Mouse (Mus musculus) bone marrow, adult 2 months (tissue): Measurements from ENCODE around the gene Cyp2j5.

ENCODE experiments used
- CTCF ChIP-seq: fragments of 200-500 bp; IDR thresholded peaks from 2 replicates; pipeline ENCODE4 v1.5.1; 2011; ENCODE audit warnings: low read length, control low read depth; ENCODE audit not compliant: control insufficient read depth, insufficient read depth
- POLR2A ChIP-seq: fragments of 200-500 bp; IDR thresholded peaks from 2 replicates; pipeline ENCODE4 v1.6.1; 2011; ENCODE audit warnings: low read depth, mild to moderate bottlenecking, control low read depth, low read length, borderline replicate concordance; ENCODE audit not compliant: control insufficient read depth

- no peak for TF ChIP-seq CTCF
- no peak for TF ChIP-seq POLR2A
Observed at GRCm38 (mm10) chr4:96697511-96698217, 33.7 kb upstream of the Cyp2j5 start.
